Mouse (Mus musculus): ENCODE results near the gene Slc17a7.

DNA sequence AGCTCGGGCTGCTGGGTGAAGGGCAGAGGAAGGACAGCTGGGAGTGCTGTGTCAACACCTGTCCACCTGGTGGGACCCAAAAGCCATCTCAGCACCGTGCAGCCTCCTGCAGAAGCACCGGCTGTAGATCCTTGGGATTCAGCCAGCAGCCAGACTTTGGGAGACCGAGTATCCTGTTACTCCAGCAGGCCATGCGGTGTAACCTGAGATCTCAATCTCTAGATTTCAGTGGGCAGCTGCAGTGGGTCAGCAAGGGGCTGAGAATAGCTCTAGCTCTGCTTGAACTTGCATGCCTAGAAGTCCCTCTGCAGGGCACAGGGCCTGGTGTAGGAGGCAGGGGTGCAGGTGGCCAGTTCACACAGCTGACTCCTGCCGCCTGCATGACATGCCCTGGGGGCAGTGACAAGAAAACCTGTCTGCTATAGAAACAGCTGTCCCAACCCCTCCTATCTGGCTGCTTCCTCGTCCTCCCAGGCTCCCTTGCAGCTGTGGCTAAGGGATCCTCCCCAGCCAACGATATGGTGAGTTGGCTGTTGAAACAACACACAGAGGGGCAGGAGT is 28.1 kb downstream of the Slc17a7 start:
- TF ChIP-seq CTCF (IDR thresholded peaks at IDR 0.05; ENCODE audit: low read depth, low read length) (no peak), EP300 (IDR thresholded peaks at IDR 0.05; ENCODE audit: insufficient read depth, low read depth, low read length) (no peak)
